Mouse (Mus musculus) G1E (cell line): ENCODE data around the gene Calm3. TPM values are rescaled to one million over a fixed set of nuclear protein-coding genes. Genes with fewer than 3 reads are reported as not detected.

Source experiments
- ATAC-seq: 2 replicates; pipeline ENCODE4 v1.8.0; 2016; ENCODE audit warnings: mild to moderate bottlenecking; ENCODE audit not compliant: insufficient number of reproducible peaks, poor library complexity, low FRiP score, severe bottlenecking; ENCODE audit errors: extremely low read depth
- DNase-seq: peaks from one replicate; pipeline ENCODE4 v3.0.0; 2012; ENCODE audit warnings: low spot score
- H3K27me3 ChIP-seq: 2 replicates; pipeline ENCODE4 v1.6.1; 2012; ENCODE audit warnings: mild to moderate bottlenecking, low read length, inconsistent platforms; ENCODE audit not compliant: insufficient read depth
- H3K36me3 ChIP-seq: replicated peaks from 2 replicates; pipeline ENCODE3; 2012; ENCODE audit warnings: mild to moderate bottlenecking, inconsistent platforms
- H3K4me1 ChIP-seq: 2 replicates; pipeline ENCODE4 v1.6.1; 2012; ENCODE audit warnings: low read depth, low read length, inconsistent platforms, mixed read lengths; ENCODE audit not compliant: insufficient read depth
- H3K4me3 ChIP-seq: 2 replicates; pipeline ENCODE4 v1.5.1; 2012; ENCODE audit warnings: low read depth, mild to moderate bottlenecking, inconsistent platforms, low read length, moderate library complexity, mixed read lengths
- H3K9me3 ChIP-seq: replicated peaks from 2 replicates; pipeline ENCODE4 v1.6.1; 2012; ENCODE audit warnings: inconsistent platforms
- CTCF ChIP-seq: IDR thresholded peaks from 2 replicates; pipeline ENCODE4 v1.5.1; 2012; ENCODE audit warnings: low read depth, low read length, inconsistent platforms, mixed read lengths
- GATA1 ChIP-seq: IDR thresholded peaks from 2 replicates; pipeline ENCODE4 v1.6.1; 2012; ENCODE audit warnings: borderline replicate concordance, low read length, inconsistent platforms, mixed read lengths
- GATA2 ChIP-seq: IDR thresholded peaks from 2 replicates; pipeline ENCODE4 v1.6.1; 2012; ENCODE audit warnings: low read depth, low read length, inconsistent platforms, borderline replicate concordance
- POLR2AphosphoS5 ChIP-seq: IDR thresholded peaks from 2 replicates; pipeline ENCODE4 v1.6.1; 2012; ENCODE audit warnings: low read depth, low read length, inconsistent platforms; ENCODE audit not compliant: insufficient replicate concordance
- TAL1 ChIP-seq: conservative IDR thresholded peaks from 2 replicates; pipeline ENCODE4 v1.6.1; 2012; ENCODE audit warnings: low read depth, low read length, inconsistent platforms, mixed read lengths
- polyA plus RNA-seq: library from polyadenylated mRNA; stranded (reverse); fragments of >175 nt; gene quantifications from 2 replicates; pipeline ENCODE4 v1.2.3, GENCODE M21; 2012
- total RNA-seq, 2 experiments: library from RNA; stranded (forward) in 1 of 2; stranded (reverse) in 1 of 2; fragments of 200-1000 nt in 1 of 2; fragments of >200 nt in 1 of 2; fragmentation: Nextera tagmentation in 1 of 2; gene quantifications; 2 replicates each; pipeline ENCODE4 v1.2.3; 2014 to 2017

Calm3 gene
- total and polyA plus RNA-seq, 3 experiments, result 157 to 792 (median 344) TPM

GRCm38 (mm10) chr7:16871600-16871999, 52.3 kb downstream of the Calm3 start:
- Histone ChIP-seq H3K4me3 (no peak overlapping the region), H3K36me3 (peaks cover 41% of the 10 kb centered on the region), H3K9me3 (no peaks in the 10 kb centered on the region), H3K4me1 (peaks cover 23% of the 10 kb centered on the region), H3K27me3 (peaks cover 6% of the 10 kb centered on the region)
- DNase-seq, result no peak
- no peak for TF ChIP-seq CTCF
- no peak for TF ChIP-seq POLR2AphosphoS5
- no peak for TF ChIP-seq TAL1
- no peak for TF ChIP-seq GATA2
- TF ChIP-seq GATA1, result no peak
- no peak for ATAC-seq

- ATAC-seq (no peak), DNase-seq (no peak)
- no peak for TF ChIP-seq GATA1
- no peak for TF ChIP-seq POLR2AphosphoS5
- no peak for TF ChIP-seq GATA2
- no peak for TF ChIP-seq TAL1
- TF ChIP-seq CTCF, result no peak
- Histone ChIP-seq H3K9me3 (no peaks in the 10 kb centered on the region), H3K4me1 (peaks cover 7% of the 10 kb centered on the region), H3K27me3 (no peaks in the 10 kb centered on the region), H3K4me3 (no peak overlapping the region), H3K36me3 (peaks cover 54% of the 10 kb centered on the region)
Observed at GRCm38 (mm10) chr7:16869497-16869896, 54.4 kb downstream of the Calm3 start.

- Histone ChIP-seq H3K4me1 (no peaks in the 10 kb centered on the region), H3K27me3 (no peaks in the 10 kb centered on the region), H3K9me3 (no peaks in the 10 kb centered on the region), H3K4me3 (no peak overlapping the region), H3K36me3 (peaks cover 66% of the 10 kb centered on the region)
- TF ChIP-seq CTCF (no peak), POLR2AphosphoS5 (no peak), TAL1 (no peak), GATA1 (no peak), GATA2 (no peak)
- no peak for DNase-seq
- ATAC-seq, result no peak
Observed at GRCm38 (mm10) chr7:16867488-16867887, 56.4 kb downstream of the Calm3 start.

Other genes with a start within 250 kb of the Calm3 start
- gene Ceacam15, start 248.4 kb downstream of the Calm3 start, total RNA-seq (2014; fragmentation: Nextera tagmentation), result not detected in 2 replicates
- 0.27 TPM in 1 of 2 replicates, not detected in the other for gene Ceacam15, start 248.4 kb downstream of the Calm3 start, total RNA-seq (2017)
- gene Ceacam15, start 248.4 kb downstream of the Calm3 start, polyA plus RNA-seq, result not detected in 2 replicates
- not detected in 2 replicates for gene Ceacam9, start 202.2 kb downstream of the Calm3 start, total RNA-seq (2014; fragmentation: Nextera tagmentation)
- gene Ceacam9, start 202.2 kb downstream of the Calm3 start, total RNA-seq (2017), result 0.06 and 0.49 TPM in 2 replicates
- not detected in 2 replicates for gene Ceacam9, start 202.2 kb downstream of the Calm3 start, polyA plus RNA-seq
- gene Ap2s1, start 185.7 kb downstream of the Calm3 start, total RNA-seq (2014; fragmentation: Nextera tagmentation), result 67.8 and 71.1 TPM in 2 replicates
- 97.6 and 127 TPM in 2 replicates for gene Ap2s1, start 185.7 kb downstream of the Calm3 start, total RNA-seq (2017)
- gene Ap2s1, start 185.7 kb downstream of the Calm3 start, polyA plus RNA-seq, result 373 and 405 TPM in 2 replicates
- gene Slc1a5, start 142.8 kb downstream of the Calm3 start, total RNA-seq (2014; fragmentation: Nextera tagmentation), result 18.8 and 61.2 TPM in 2 replicates
- 5.9 and 7.1 TPM in 2 replicates for gene Slc1a5, start 142.8 kb downstream of the Calm3 start, total RNA-seq (2017)
- 13.9 and 14.7 TPM in 2 replicates for gene Slc1a5, start 142.8 kb downstream of the Calm3 start, polyA plus RNA-seq
- 40.3 and 67.7 TPM in 2 replicates for gene Strn4, start 108.2 kb downstream of the Calm3 start, total RNA-seq (2014; fragmentation: Nextera tagmentation)
- 33.8 and 38.9 TPM in 2 replicates for gene Strn4, start 108.2 kb downstream of the Calm3 start, total RNA-seq (2017)
- gene Strn4, start 108.2 kb downstream of the Calm3 start, polyA plus RNA-seq, result 62.4 and 64.4 TPM in 2 replicates
- 12.3 and 18.0 TPM in 2 replicates for gene Fkrp, start 107.4 kb downstream of the Calm3 start, total RNA-seq (2014; fragmentation: Nextera tagmentation)
- 10.5 and 11.3 TPM in 2 replicates for gene Fkrp, start 107.4 kb downstream of the Calm3 start, total RNA-seq (2017)
- gene Fkrp, start 107.4 kb downstream of the Calm3 start, polyA plus RNA-seq, result 30.6 and 32.9 TPM in 2 replicates
- gene Prkd2, start 81.2 kb downstream of the Calm3 start, total RNA-seq (2014; fragmentation: Nextera tagmentation), result 23.6 and 28.7 TPM in 2 replicates
- 3.9 and 4.4 TPM in 2 replicates for gene Prkd2, start 81.2 kb downstream of the Calm3 start, total RNA-seq (2017)
- gene Prkd2, start 81.2 kb downstream of the Calm3 start, polyA plus RNA-seq, result 13.6 and 22.4 TPM in 2 replicates
- 0.30 TPM in 1 of 2 replicates, not detected in the other for gene Dact3, start 48.8 kb downstream of the Calm3 start, total RNA-seq (2014; fragmentation: Nextera tagmentation)
- gene Dact3, start 48.8 kb downstream of the Calm3 start, total RNA-seq (2017), result 0.05 and 0.12 TPM in 2 replicates
- 0.28 and 0.30 TPM in 2 replicates for gene Dact3, start 48.8 kb downstream of the Calm3 start, polyA plus RNA-seq
- not detected in 2 replicates for gene Gng8, start 32.3 kb downstream of the Calm3 start, total RNA-seq (2014; fragmentation: Nextera tagmentation)
- 0.23 TPM in 1 of 2 replicates, not detected in the other for gene Gng8, start 32.3 kb downstream of the Calm3 start, total RNA-seq (2017)
- not detected in 2 replicates for gene Gng8, start 32.3 kb downstream of the Calm3 start, polyA plus RNA-seq
- not detected in 2 replicates for gene Ptgir, start 17.6 kb downstream of the Calm3 start, total RNA-seq (2014; fragmentation: Nextera tagmentation)
- gene Ptgir, start 17.6 kb downstream of the Calm3 start, total RNA-seq (2017), result 3.1 and 3.5 TPM in 2 replicates
- 0.05 and 0.07 TPM in 2 replicates for gene Ptgir, start 17.6 kb downstream of the Calm3 start, polyA plus RNA-seq
- gene Pnmal2, start 20.6 kb upstream of the Calm3 start, total RNA-seq (2014; fragmentation: Nextera tagmentation), result not detected in 2 replicates
- 0.06 and 0.22 TPM in 2 replicates for gene Pnmal2, start 20.6 kb upstream of the Calm3 start, total RNA-seq (2017)
- not detected in 2 replicates for gene Pnmal2, start 20.6 kb upstream of the Calm3 start, polyA plus RNA-seq
- gene Pnmal1, start 35.6 kb upstream of the Calm3 start, total RNA-seq (2014; fragmentation: Nextera tagmentation), result not detected in 2 replicates
- 0.05 TPM in 1 of 2 replicates, not detected in the other for gene Pnmal1, start 35.6 kb upstream of the Calm3 start, total RNA-seq (2017)
- 0.01 TPM in 1 of 2 replicates, not detected in the other for gene Pnmal1, start 35.6 kb upstream of the Calm3 start, polyA plus RNA-seq
- not detected in 2 replicates for gene Gm42372, start 59.0 kb upstream of the Calm3 start, total RNA-seq (2014; fragmentation: Nextera tagmentation)
- 0.06 and 0.22 TPM in 2 replicates for gene Gm42372, start 59.0 kb upstream of the Calm3 start, total RNA-seq (2017)
- gene Gm42372, start 59.0 kb upstream of the Calm3 start, polyA plus RNA-seq, result not detected in 2 replicates
- gene Ccdc8, start 68.6 kb upstream of the Calm3 start, total RNA-seq (2014; fragmentation: Nextera tagmentation), result 7.1 and 8.2 TPM in 2 replicates
- gene Ccdc8, start 68.6 kb upstream of the Calm3 start, total RNA-seq (2017), result 3.3 and 4.1 TPM in 2 replicates
- gene Ccdc8, start 68.6 kb upstream of the Calm3 start, polyA plus RNA-seq, result 17.6 and 18.6 TPM in 2 replicates
- gene Ppp5c, start 103.8 kb upstream of the Calm3 start, total RNA-seq (2014; fragmentation: Nextera tagmentation), result 102 and 112 TPM in 2 replicates
- 44.9 and 50.2 TPM in 2 replicates for gene Ppp5c, start 103.8 kb upstream of the Calm3 start, total RNA-seq (2017)
- 92.9 and 94.1 TPM in 2 replicates for gene Ppp5c, start 103.8 kb upstream of the Calm3 start, polyA plus RNA-seq
- gene Hif3a, start 138.3 kb upstream of the Calm3 start, total RNA-seq (2014; fragmentation: Nextera tagmentation), result 240 and 246 TPM in 2 replicates
- 18.0 and 19.6 TPM in 2 replicates for gene Hif3a, start 138.3 kb upstream of the Calm3 start, total RNA-seq (2017)
- gene Hif3a, start 138.3 kb upstream of the Calm3 start, polyA plus RNA-seq, result 162 and 183 TPM in 2 replicates
- 0.87 and 1.9 TPM in 2 replicates for gene Psg16, start 149.9 kb upstream of the Calm3 start, total RNA-seq (2014; fragmentation: Nextera tagmentation)
- 0.29 and 0.71 TPM in 2 replicates for gene Psg16, start 149.9 kb upstream of the Calm3 start, total RNA-seq (2017)
- 0.02 and 0.08 TPM in 2 replicates for gene Psg16, start 149.9 kb upstream of the Calm3 start, polyA plus RNA-seq
- not detected in 2 replicates for gene Ceacam3, start 226.2 kb upstream of the Calm3 start, total RNA-seq (2014; fragmentation: Nextera tagmentation)
- gene Ceacam3, start 226.2 kb upstream of the Calm3 start, total RNA-seq (2017), result 0.29 and 0.44 TPM in 2 replicates
- 0.02 TPM in 1 of 2 replicates, not detected in the other for gene Ceacam3, start 226.2 kb upstream of the Calm3 start, polyA plus RNA-seq